Mouse (Mus musculus): ENCODE results near the gene Gm10188.
A peak's percentile ranks its signal among the peaks of the same experiment; 100 is the strongest.

Gm10188 gene

DNA sequence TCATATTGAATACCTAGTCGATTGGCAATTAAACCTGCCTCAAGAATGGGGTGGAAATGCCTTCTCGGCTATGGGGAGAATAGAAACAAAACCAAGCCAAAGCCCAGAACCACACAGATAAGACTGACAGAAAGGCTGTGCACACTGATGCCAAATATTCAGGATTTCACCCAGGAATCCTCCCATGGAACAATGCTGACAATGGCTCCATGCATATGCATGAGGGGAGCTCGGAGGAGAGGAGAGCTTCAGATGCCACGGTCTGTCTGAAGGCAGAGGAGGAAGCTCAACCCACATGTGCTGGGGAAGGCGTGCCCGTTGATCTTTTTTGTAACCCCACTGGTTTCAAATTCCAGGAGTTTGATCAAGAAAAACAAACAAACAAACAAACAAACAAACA, 7.4 kb downstream of the Gm10188 start:
- DNase-seq = no peak

GRCm38 (mm10) chr1:132221627-132222026, 7.9 kb downstream of the Gm10188 start:
- no peak for DNase-seq

DNA sequence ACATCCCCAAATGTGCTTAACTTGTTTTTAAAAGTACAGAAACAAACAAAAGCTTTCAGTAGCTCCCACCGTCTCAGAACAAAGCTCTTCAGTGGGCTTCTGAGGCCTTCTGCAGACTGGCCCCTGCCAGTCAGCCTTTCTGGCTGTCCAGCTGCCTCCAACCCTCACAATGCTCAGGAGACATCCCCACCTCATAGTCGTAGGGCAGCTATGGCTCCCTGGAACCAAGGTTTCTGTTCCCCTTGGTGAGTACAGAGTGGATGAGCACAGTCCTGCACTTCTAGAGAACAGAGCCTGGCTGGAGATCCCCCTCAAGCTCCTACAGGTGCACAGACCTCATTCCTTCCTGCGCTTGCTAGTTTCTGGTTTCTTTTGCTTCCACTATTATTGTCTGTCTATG, 13.3 kb downstream of the Gm10188 start:
- DNase-seq = no peak

- DNase-seq = no peak
Observed at GRCm38 (mm10) chr1:132213076-132213475, 16.5 kb downstream of the Gm10188 start.

DNA sequence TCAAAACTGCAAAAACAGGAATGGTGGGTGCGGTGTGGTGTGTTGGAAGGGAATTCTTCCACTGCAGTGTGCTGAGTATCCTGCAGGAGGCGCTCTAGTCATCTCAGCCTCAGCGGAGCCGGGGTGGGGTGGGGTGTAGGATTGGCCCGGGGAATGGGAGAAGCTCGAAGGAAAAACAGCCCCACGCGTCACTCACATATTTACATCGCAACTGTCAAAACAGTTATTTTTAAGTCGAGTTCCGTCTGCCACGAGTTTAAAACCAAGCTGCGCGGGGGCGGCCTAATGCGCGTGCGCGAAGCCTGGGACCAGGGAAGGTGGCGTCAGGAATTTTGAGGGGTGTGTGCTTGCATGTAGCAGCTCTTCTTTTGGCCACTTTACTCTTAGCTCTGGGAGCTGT, 17.3 kb downstream of the Gm10188 start:
- peak; percentile 52 for DNase-seq

GRCm38 (mm10) chr1:132211672-132212071, 17.9 kb downstream of the Gm10188 start:
- DNase-seq = no peak

DNA sequence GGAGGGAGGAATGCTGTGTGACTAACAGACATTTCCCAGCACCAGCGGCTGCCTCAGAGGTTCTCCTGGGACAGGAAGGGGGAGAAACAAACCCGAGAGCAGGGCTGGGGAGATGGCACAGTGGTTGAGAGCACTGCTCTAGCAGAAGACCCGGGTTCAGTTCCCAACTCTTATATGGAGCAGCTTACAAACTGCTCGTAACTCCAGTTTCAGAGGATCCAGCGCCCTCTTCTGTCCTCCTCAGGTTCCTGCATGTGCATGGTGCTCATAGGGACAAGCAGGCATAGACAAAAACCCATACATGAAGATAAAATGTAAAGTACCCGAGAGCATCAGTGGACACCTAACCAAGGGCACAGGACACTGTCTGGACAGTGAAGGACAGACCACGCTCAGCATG, 18.6 kb downstream of the Gm10188 start:
- no peak for DNase-seq

DNA sequence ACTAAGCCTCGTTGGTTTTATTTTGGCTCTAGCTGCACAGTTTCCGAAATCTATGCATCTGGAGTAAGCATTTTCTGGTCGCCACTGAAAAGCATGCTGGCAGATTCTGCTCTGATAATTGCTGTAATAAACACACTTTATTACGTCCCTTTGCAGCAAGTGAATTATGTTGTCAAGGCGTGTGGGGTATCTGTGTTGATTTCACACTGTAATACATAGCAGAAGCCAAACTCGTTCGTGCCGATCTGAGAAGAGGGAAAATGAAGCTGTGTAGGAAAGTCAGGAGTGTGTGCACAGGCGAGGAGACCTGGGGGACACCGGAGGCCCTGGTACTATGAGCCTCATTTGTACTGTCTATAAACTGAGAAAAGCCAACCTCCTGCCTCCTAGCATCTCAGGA, 20.2 kb downstream of the Gm10188 start:
- no peak for DNase-seq

GRCm38 (mm10) chr1:132208154-132208553, 21.4 kb downstream of the Gm10188 start:
- peak; percentile 50 for DNase-seq

- no peak for DNase-seq
Observed at GRCm38 (mm10) chr1:132206828-132207227, 22.7 kb downstream of the Gm10188 start.

GRCm38 (mm10) chr1:132205958-132206357, 23.6 kb downstream of the Gm10188 start:
- no peak for DNase-seq

DNA sequence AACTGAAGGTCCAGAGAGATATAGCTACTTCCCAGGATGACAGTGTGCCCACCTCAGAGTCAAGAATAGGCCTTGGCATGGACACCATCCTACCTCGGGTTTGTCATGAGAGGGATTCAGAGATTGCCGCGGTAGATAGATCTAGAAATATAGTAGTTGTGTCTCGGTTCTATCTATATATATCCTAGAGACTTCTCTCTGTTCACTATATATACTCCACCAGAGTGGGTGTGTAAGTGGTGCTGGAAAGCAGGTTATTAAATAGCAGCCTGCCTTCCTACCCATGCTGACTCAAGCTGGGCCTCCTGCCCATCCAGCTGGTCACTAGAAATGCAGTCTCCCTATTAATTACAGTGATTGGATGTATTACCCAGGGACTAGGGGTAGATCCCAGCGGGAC, 26.8 kb downstream of the Gm10188 start:
- DNase-seq = no peak

DNA sequence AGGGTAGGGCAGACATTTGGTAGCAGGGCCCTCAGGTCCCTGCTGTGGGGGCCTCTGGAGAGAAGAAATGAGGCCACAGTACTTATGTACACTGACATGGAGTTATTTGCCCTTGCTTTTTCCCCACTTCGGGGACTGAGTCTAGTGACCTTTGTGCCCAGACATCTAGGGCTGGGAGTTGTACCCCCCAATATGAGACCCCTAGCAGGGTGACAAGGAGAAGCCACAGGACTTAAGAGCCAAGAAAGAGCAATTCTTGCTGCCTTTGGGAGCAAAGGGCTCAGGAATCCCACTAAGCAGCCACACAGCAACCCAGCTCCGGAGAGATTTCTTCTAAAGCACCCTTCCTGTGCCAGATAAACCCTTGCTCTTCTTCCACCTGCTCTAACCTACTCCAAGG, 27.6 kb downstream of the Gm10188 start:
- DNase-seq = no peak

DNA sequence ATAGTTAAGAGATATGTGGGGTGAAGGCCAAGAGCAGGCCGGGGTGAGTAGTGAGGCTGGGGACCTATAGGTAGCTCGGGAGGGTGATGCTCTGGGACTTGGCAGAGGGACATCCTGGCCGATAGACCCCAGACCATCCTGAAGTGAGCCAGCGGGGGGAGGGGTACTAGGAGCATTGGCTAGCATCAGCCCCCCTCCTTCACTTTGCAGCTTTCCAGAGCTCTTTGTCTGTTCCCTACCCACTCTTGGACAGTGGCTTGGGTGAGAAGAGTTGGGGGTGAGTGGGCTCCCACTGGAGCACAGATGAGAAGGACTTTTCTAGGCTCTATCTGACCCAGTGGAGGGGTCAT, 28.1 kb downstream of the Gm10188 start:
- no peak for DNase-seq

DNA sequence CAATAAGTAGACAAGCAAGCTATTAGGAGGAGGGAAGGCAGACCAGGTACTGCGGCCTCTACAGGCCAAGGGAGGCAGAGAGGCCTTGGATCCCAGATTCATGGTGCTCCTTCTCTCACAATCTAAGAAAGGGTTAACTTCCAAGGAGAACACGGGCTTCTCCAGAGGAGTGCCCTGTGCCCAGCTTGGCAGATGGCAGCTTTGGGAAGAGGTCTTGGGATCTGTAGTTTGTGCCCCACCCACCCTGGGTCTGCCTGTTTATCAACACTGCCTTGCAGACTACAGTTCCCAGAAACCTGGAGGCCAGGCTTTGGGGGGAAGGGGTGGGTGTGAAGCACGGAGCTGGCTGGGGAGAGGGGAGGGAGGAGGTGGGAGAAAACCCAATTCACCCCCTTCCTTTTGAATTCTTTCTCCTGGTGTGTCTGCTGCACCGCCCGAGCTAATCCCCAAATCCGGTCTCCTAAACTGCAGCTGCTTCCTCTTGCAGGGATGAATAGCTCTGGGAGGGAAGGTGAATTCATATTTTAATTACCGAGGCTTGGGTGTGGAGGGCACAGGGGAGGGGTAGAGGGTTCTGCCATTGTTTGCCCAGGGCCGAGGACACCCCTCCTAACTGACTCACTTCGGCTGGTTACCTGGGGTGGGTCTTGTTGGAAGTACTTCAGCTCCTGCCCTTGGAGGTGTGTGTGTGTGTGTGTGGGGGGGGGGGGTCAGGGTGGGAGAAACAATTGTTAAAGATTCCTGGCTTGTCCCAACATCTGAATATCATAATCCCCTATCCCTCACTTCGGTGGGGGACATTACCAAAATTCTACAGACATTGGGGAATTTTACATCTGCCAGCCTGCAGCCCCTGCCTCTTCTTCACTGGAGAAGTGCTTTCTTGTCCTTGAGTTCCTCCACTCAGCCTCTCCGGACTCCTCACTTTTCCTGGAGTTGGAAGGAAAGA, 28.7 kb downstream of the Gm10188 start:
- peak; percentile 58 for DNase-seq

- DNase-seq = peak; percentile 51
Observed at GRCm38 (mm10) chr1:132199934-132200333, 29.6 kb downstream of the Gm10188 start.

DNA sequence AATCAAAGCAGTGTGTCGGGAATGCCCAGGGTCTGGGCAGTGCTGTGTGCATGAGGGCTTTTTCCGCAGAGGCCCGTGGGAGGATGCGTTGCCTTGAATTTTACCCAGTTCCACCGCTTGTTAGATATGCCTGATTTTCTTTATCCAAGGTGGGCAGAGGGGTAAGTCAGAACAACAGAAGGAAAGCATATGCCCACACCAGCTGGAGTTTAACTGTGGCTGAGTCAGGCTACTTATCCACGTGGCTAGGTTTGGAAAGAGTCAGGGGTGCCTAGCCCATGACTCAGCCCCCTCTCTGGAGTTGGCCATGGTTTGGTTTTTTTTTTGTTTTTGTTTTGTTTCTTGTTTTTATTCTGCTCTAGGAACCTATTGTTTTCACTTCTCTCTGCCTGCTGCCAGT, 30.3 kb downstream of the Gm10188 start:
- no peak for DNase-seq

DNA sequence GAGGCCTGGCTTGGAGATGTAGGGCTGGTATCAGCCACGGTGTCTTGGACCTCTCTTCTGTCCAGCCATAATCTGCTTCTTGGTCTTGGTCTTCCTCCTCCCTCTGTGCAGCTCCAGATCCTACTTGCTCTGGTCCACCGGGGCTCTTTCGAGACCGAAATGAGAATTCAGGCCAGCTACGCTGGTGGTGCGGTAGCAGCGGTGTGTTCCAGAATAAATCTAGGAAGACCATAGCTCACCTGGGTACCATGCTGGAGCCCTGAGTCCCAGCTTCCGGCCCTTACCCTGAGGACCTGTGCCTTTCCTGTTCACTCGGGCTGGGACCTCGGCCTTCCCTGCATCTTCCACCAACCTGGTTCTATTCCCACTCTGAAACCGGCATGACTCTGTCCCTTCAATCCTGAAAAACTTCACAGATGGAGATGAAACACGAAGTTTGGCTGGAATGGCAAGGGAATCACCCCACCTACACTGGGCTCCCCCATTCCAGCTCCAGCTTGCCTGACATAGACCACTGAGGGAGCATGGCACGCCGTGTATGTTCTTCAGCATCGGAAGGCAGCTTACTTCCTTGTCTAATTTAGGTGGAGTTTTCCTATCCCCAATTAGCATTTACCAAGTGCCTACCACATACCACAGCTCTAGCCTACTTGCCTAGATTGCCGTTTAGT, 31.0 kb downstream of the Gm10188 start:
- DNase-seq = no peak

DNA sequence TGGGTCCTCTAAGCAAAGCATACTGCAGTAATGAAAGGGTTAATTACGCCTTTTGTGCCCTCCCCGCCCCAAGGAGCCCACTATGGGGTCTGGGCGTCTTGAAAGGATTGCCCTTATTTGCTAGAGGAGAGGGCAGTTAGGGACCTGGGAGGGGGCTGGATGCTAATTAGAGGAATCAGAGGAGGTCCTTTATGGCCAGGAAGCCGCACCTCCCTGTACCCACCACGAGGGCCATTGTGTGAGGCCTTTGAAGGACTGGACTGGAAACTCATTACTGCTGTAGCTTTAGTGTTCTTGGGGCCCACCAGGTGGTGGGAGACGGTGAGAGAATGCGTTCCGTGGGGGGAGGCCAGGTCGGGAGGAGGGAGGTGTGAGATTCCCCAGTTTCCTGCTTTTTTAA, 31.9 kb downstream of the Gm10188 start:
- no peak for DNase-seq

- DNase-seq = no peak
Observed at GRCm38 (mm10) chr1:132196337-132196736, 33.2 kb downstream of the Gm10188 start.

- no peak for DNase-seq
Observed at GRCm38 (mm10) chr1:132195681-132196080, 33.9 kb downstream of the Gm10188 start.

GRCm38 (mm10) chr1:132195100-132195499, 34.5 kb downstream of the Gm10188 start:
- DNase-seq = no peak

- no peak for DNase-seq
Observed at GRCm38 (mm10) chr1:132194624-132195023, 34.9 kb downstream of the Gm10188 start.

- no peak for DNase-seq
Observed at GRCm38 (mm10) chr1:132193806-132194205, 35.8 kb downstream of the Gm10188 start.

Data from cerebellum, adult 8-10 months (tissue).